Mouse (Mus musculus): ENCODE data around the gene Sprr2a2. TPM values are rescaled to one million over a fixed set of nuclear protein-coding genes. Genes with fewer than 3 reads are reported as not detected.
A peak's percentile ranks its signal among the peaks of the same experiment; 100 is the strongest.
"Not testable (repeated sequence)": the region's sequence is repeated elsewhere in the genome, so short reads cannot be mapped to it uniquely, and the experiment has no call there.

Gene Sprr2a2
- total RNA-seq, 2 experiments from 2014 or later: not detected

DNA sequence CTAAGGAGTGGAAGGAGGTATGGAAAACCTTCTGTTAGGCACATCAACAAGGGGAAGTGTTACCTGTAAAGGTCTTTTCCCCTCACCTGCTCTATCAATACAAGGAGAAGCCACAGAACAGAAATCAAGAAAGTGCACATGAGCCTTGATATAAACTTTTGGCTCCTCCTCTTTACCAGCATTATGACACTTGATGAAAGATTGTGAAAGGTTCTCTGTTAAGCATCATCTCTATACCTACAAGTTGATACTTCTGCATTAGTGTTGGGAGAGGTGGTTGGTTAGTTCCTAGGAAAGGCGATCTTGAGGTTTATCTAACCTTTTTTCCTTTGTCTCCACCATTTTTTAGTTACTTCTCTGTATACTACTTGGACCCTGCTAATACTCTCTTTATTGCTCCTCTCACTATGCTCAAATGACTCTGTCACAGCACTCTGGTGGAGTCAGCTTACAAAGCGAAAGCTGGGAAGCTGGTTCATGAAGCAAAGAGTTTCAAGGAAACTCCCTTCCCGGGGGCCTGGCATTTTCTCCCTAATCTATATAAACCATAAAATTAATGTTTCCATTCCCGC is 55.8 kb downstream of the Sprr2a2 start:
- not testable (repeated sequence) for ATAC-seq (replicated peaks; ENCODE audit: poor library complexity, severe bottlenecking)

DNA sequence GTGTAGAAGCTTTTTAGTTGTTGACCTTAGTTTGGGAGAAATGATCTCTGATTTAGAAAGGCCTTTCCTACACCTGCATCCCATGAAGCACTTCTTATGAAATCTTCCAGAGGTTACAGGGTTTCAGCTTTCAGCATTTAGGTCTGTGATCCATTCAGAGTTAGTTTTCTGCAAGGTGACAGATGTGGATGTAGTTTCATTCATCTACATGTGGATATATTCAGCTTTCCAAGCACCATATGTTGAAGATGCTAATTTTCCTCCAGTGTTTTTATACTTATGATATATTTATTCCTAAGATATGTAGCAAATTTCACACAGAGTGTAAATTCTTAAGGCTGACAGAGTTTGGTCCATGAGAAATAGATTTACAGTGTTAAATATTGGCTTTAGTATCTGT is 57.8 kb downstream of the Sprr2a2 start:
- not testable (repeated sequence) for ATAC-seq (replicated peaks; ENCODE audit: poor library complexity, severe bottlenecking)

DNA sequence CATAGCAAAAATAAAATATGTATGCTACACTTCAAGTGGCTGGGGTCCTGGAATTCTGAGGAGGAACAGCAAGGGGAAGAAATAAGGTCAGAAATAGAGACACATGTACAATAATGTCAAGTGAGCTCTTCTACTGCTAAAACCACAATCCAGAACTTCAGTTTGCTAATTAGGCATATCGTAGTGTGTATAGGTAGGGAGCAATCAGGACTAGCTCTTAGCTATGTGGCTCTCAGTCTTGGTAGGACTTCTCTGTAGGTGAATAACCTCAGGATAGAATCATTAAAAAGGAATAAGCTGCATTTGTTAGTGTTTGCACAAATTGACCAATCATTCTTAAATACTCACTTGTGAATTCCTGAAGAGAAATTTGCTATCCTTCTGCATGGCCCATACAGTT is 58.3 kb downstream of the Sprr2a2 start:
- ATAC-seq (replicated peaks; ENCODE audit: poor library complexity, severe bottlenecking): 0 out of 2 replicates have a peak, but pooled peaks have one; percentile 25

DNA sequence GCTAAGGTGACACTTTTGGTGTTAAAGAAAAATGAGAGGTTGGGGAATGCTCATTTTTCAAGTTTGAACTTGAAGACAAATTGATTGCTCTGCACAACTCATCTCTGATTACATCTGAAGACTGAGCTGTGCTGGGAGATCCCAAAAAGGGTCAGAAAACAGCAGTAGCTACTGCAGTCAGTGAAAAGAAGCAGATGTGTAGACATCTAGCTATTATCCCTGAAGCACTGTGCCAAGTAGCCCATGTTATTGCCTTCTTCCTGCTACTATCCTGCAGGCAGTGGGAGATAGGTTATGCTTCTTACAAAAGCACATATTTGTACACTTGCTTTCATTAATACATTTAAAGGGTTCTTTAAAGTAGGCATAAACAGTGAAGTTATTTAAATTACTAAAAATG is 63.9 kb downstream of the Sprr2a2 start:
- ATAC-seq (replicated peaks; ENCODE audit: poor library complexity, severe bottlenecking): not testable (repeated sequence)

GRCm38 (mm10) chr3:92280963-92281606 is 65.4 kb downstream of the Sprr2a2 start:
- not testable (repeated sequence) for ATAC-seq (replicated peaks; ENCODE audit: poor library complexity, severe bottlenecking)

- ATAC-seq (replicated peaks; ENCODE audit: poor library complexity, severe bottlenecking): not testable (repeated sequence)
Measured at GRCm38 (mm10) chr3:92285101-92285500, 69.4 kb downstream of the Sprr2a2 start, which contains the start of gene Sprr2a3. Gene Sprr2a3 (plus strand): TSS chr3:92285417.

GRCm38 (mm10) chr3:92288489-92288888 is 72.8 kb downstream of the Sprr2a2 start:
- 0 out of 2 replicates have a peak, but pooled peaks have one; percentile 12 for ATAC-seq (replicated peaks; ENCODE audit: poor library complexity, severe bottlenecking)

Other genes with a start within 250 kb of the Sprr2a2 start
- not detected in 2 replicates for gene Pglyrp3, start 201.3 kb upstream of the Sprr2a2 start, total RNA-seq (2014; fragmentation: Nextera tagmentation)
- gene Pglyrp3, start 201.3 kb upstream of the Sprr2a2 start, total RNA-seq (2017): not detected in 2 replicates
- not detected in 2 replicates for gene Lor, start 132.8 kb upstream of the Sprr2a2 start, total RNA-seq (2014; fragmentation: Nextera tagmentation)
- not detected in 2 replicates for gene Lor, start 132.8 kb upstream of the Sprr2a2 start, total RNA-seq (2017)
- not detected in 2 replicates for gene Prr9, start 92.0 kb upstream of the Sprr2a2 start, total RNA-seq (2014; fragmentation: Nextera tagmentation)
- gene Prr9, start 92.0 kb upstream of the Sprr2a2 start, total RNA-seq (2017): not detected in 2 replicates
- gene Lelp1, start 73.2 kb upstream of the Sprr2a2 start, total RNA-seq (2014; fragmentation: Nextera tagmentation): not detected in 2 replicates
- not detected in 2 replicates for gene Lelp1, start 73.2 kb upstream of the Sprr2a2 start, total RNA-seq (2017)
- gene Sprr2a1, start 121 bp upstream of the Sprr2a2 start, total RNA-seq (2014; fragmentation: Nextera tagmentation): not detected in 2 replicates
- not detected in 2 replicates for gene Sprr2a1, start 121 bp upstream of the Sprr2a2 start, total RNA-seq (2017)
- not detected in 2 replicates for gene Sprr2a3, start 69.5 kb downstream of the Sprr2a2 start, total RNA-seq (2014; fragmentation: Nextera tagmentation)
- gene Sprr2a3, start 69.5 kb downstream of the Sprr2a2 start, total RNA-seq (2017): not detected in 2 replicates
- gene Sprr2b, start 100.7 kb downstream of the Sprr2a2 start, total RNA-seq (2014; fragmentation: Nextera tagmentation): not detected in 2 replicates
- not detected in 2 replicates for gene Sprr2b, start 100.7 kb downstream of the Sprr2a2 start, total RNA-seq (2017)
- not detected in 2 replicates for gene Sprr2d, start 123.2 kb downstream of the Sprr2a2 start, total RNA-seq (2014; fragmentation: Nextera tagmentation)
- gene Sprr2d, start 123.2 kb downstream of the Sprr2a2 start, total RNA-seq (2017): not detected in 2 replicates
- not detected in 2 replicates for gene Sprr2e, start 136.2 kb downstream of the Sprr2a2 start, total RNA-seq (2014; fragmentation: Nextera tagmentation)
- not detected in 2 replicates for gene Sprr2e, start 136.2 kb downstream of the Sprr2a2 start, total RNA-seq (2017)
- gene Sprr2f, start 149.3 kb downstream of the Sprr2a2 start, total RNA-seq (2014; fragmentation: Nextera tagmentation): not detected in 2 replicates
- not detected in 2 replicates for gene Sprr2f, start 149.3 kb downstream of the Sprr2a2 start, total RNA-seq (2017)
- gene Sprr2h, start 169.8 kb downstream of the Sprr2a2 start, total RNA-seq (2014; fragmentation: Nextera tagmentation): not detected in 2 replicates
- not detected in 2 replicates for gene Sprr2h, start 169.8 kb downstream of the Sprr2a2 start, total RNA-seq (2017)
- not detected in 2 replicates for gene Sprr2i, start 192.1 kb downstream of the Sprr2a2 start, total RNA-seq (2014; fragmentation: Nextera tagmentation)
- not detected in 2 replicates for gene Sprr2i, start 192.1 kb downstream of the Sprr2a2 start, total RNA-seq (2017)
- gene Sprr2j-ps, start 202.2 kb downstream of the Sprr2a2 start, total RNA-seq (2014; fragmentation: Nextera tagmentation): not detected in 2 replicates
- gene Sprr2j-ps, start 202.2 kb downstream of the Sprr2a2 start, total RNA-seq (2017): not detected in 2 replicates
- gene Gm9774, start 213.5 kb downstream of the Sprr2a2 start, total RNA-seq (2014; fragmentation: Nextera tagmentation): 5.2 and 10.9 TPM in 2 replicates
- 1.2 TPM in 2 replicates for gene Gm9774, start 213.5 kb downstream of the Sprr2a2 start, total RNA-seq (2017)
- not detected in 2 replicates for gene Sprr2k, start 216.7 kb downstream of the Sprr2a2 start, total RNA-seq (2014; fragmentation: Nextera tagmentation)
- not detected in 2 replicates for gene Sprr2k, start 216.7 kb downstream of the Sprr2a2 start, total RNA-seq (2017)
- not detected in 2 replicates for gene Sprr1b, start 222.9 kb downstream of the Sprr2a2 start, total RNA-seq (2014; fragmentation: Nextera tagmentation)
- not detected in 2 replicates for gene Sprr1b, start 222.9 kb downstream of the Sprr2a2 start, total RNA-seq (2017)
- gene Sprr3, start 242.8 kb downstream of the Sprr2a2 start, total RNA-seq (2014; fragmentation: Nextera tagmentation): not detected in 2 replicates
- not detected in 2 replicates for gene Sprr3, start 242.8 kb downstream of the Sprr2a2 start, total RNA-seq (2017)